Mouse (Mus musculus) lung, adult 2 months (tissue): ENCODE measurements around the gene Atp6v1g3.

Experiments used
- CTCF ChIP-seq: fragments of 200-500 bp; IDR thresholded peaks from 2 replicates; pipeline ENCODE4 v1.5.1; 2011; ENCODE audit warnings: mild to moderate bottlenecking, low read length, control low read depth; ENCODE audit not compliant: insufficient read depth
- POLR2A ChIP-seq: fragments of 200-500 bp; IDR thresholded peaks from 2 replicates; pipeline ENCODE4 v1.6.1; 2011; ENCODE audit warnings: low read depth, mild to moderate bottlenecking, control low read depth, low read length, borderline replicate concordance; ENCODE audit errors: extremely low read depth

DNA sequence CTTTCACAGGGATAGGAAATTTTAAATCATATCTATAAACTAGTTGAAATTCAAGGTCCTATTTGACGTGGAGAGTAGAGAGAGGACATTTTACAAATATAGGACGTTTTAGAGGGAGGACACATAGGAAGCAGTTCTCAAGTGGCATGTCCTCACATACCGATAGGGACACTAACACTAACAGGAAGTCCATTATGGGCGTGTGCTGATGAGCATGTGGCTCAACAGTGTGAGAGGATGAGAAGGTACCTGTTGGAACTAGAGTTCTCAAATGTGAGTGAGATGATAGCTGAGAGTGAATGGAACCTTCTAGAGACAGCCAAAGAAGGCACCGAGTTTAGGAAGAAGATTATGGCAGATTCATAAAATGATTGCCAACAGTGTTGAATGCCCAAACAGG is 17.9 kb downstream of the Atp6v1g3 start:
- TF ChIP-seq CTCF: no peak
- no peak for TF ChIP-seq POLR2A
